In genomic region chr2:6278813-6279530, GRCm38 (mm10) we compare ENCODE assay signal across 17 mouse cellular contexts. TPM values are rescaled to one million over a fixed set of nuclear protein-coding genes. Genes with fewer than 3 reads are reported as not detected.
DNase-seq lines count a peak whose midpoint lies in the region; ATAC-seq lines count a peak whose summit lies in the region.
"Had no signal": no experiment of that assay in that cellular context is flagged by ENCODE, and none has a peak within 500 bp of the region (broad histone marks: within the 10 kb centered on the region; RNA-seq: fewer than 3 reads in every experiment).

No protein-coding gene starts in this region.

- no peak overlapping the region for H3K4me2 ChIP-seq in hindbrain, embryonic 12.5 days (replicated peaks)
- no peak overlapping the region for H3K4me2 ChIP-seq in hindbrain, embryonic 11.5 days (replicated peaks; ENCODE audit: low read depth, low read length)
- H3K4me2 ChIP-seq: hindbrain, embryonic 13.5 days; limb, embryonic 15.5 days; lung, embryonic 15.5 days had no signal

- H3K27me3 ChIP-seq in hindbrain, embryonic 12.5 days, result no peaks in the 10 kb centered on the region
- H3K27me3 ChIP-seq in hindbrain, embryonic 11.5 days (ENCODE audit: control insufficient read depth, insufficient read depth, low read length), result no peaks in the 10 kb centered on the region
- H3K27me3 ChIP-seq: hindbrain, embryonic 13.5 days; limb, embryonic 15.5 days; lung, embryonic 15.5 days had no signal

- no peaks in the 10 kb centered on the region for H3K36me3 ChIP-seq in hindbrain, embryonic 12.5 days
- no peaks in the 10 kb centered on the region for H3K36me3 ChIP-seq in hindbrain, embryonic 11.5 days (ENCODE audit: control insufficient read depth, insufficient read depth, low read length)
- H3K36me3 ChIP-seq: hindbrain, embryonic 13.5 days; limb, embryonic 15.5 days; lung, embryonic 15.5 days; midbrain, embryonic 10.5 days had no signal

- 0 out of 2 replicates have a peak, but pooled peaks cover under 1% of the 10 kb centered on the region for H3K4me1 ChIP-seq in hindbrain, embryonic 12.5 days
- no peaks in the 10 kb centered on the region for H3K4me1 ChIP-seq in hindbrain, embryonic 11.5 days (replicated peaks; ENCODE audit: control insufficient read depth, insufficient read depth, low read length)
- H3K4me1 ChIP-seq: hindbrain, embryonic 13.5 days had no signal

- H3K4me3 ChIP-seq in hindbrain, embryonic 12.5 days, result no peak overlapping the region
- no peak overlapping the region for H3K4me3 ChIP-seq in hindbrain, embryonic 11.5 days (ENCODE audit: low read depth, low read length)
- H3K4me3 ChIP-seq: hindbrain, embryonic 13.5 days; limb, embryonic 15.5 days; lung, embryonic 15.5 days; midbrain, embryonic 10.5 days; myocyte had no signal

- H3K27ac ChIP-seq in hindbrain, embryonic 12.5 days, result no peak overlapping the region
- no peak overlapping the region for H3K27ac ChIP-seq in hindbrain, embryonic 11.5 days (ENCODE audit: low read depth, low read length)
- H3K27ac ChIP-seq: hindbrain, embryonic 13.5 days; limb, embryonic 15.5 days; lung, embryonic 15.5 days; midbrain, embryonic 10.5 days had no signal

- no peak overlapping the region for H3K9ac ChIP-seq in hindbrain, embryonic 12.5 days
- no peak overlapping the region for H3K9ac ChIP-seq in hindbrain, embryonic 11.5 days (ENCODE audit: low read depth, low read length)
- H3K9ac ChIP-seq: hindbrain, embryonic 13.5 days; limb, embryonic 15.5 days; lung, embryonic 15.5 days had no signal

- DNase-seq in heart, adult 11 months, result peak; percentile 64
- no peak for DNase-seq in heart, adult 9 months (ENCODE audit: low spot score in 2 of 2)
- peak; percentile 20 for DNase-seq in lung, postnatal 36 days
- no peak for DNase-seq in lung, postnatal 14 days
- DNase-seq in left cerebral cortex, adult 8-10 months (ENCODE audit: low spot score in 2 of 2), result no peak
- no peak for DNase-seq in hindbrain, embryonic 11.5 days (ENCODE audit: low spot score)
- DNase-seq: adrenal gland, postnatal 25 days; cerebellum, postnatal 10 days; heart, adult 18-20 months had no signal

- peak; percentile 89 for ATAC-seq in megakaryocyte, adult 5-6 weeks (ENCODE audit: poor library complexity, severe bottlenecking)
- no peak for ATAC-seq in hindbrain, embryonic 12.5 days (ENCODE audit: low FRiP score)
- no peak for ATAC-seq in hindbrain, embryonic 11.5 days (ENCODE audit: low FRiP score)
- ATAC-seq: forebrain, embryonic 14.5 days had no signal

- WGBS in hindbrain, embryonic 12.5 days, result 89% methylated on average over 10 of the region's 10 CpGs
- 91% methylated on average over 10 of the region's 10 CpGs for WGBS in hindbrain, embryonic 11.5 days

- no peaks in the 10 kb centered on the region for H3K9me3 ChIP-seq in hindbrain, embryonic 12.5 days (replicated peaks)
- no peaks in the 10 kb centered on the region for H3K9me3 ChIP-seq in hindbrain, embryonic 11.5 days (ENCODE audit: control insufficient read depth, low read length)
- H3K9me3 ChIP-seq: hindbrain, embryonic 13.5 days; limb, embryonic 15.5 days; lung, embryonic 15.5 days; midbrain, embryonic 10.5 days had no signal

RNA-seq across cellular contexts. Expression of gene Usp6nl, which starts 43.5 kb away (rescaled TPM):
- total RNA-seq in megakaryocyte, adult 5-6 weeks (2015), result 7.3 and 8.2 TPM in 2 replicates
- total RNA-seq in megakaryocyte, adult 5-6 weeks (2017), result 6.1 and 7.2 TPM in 2 replicates
- total RNA-seq in left cerebral cortex, adult 8-10 months (2022), result 10 to 100 TPM; 16.9 to 20.8 (median 18.3) TPM
- 15.6 and 16.3 TPM in 2 replicates for polyA plus RNA-seq in hindbrain, embryonic 12.5 days (2016; fragmentation: Nextera tagmentation; extraction: Ambion mirVana)
- polyA plus RNA-seq in hindbrain, embryonic 11.5 days (2014; fragmentation: Nextera tagmentation; extraction: Ambion mirVana), result 12.9 and 15.8 TPM in 2 replicates

Comparison
In these comparisons a context has a peak if more than half of its experiments do, and no peak if none do; other contexts are left out.
1. DNase-seq: peak in heart, adult 11 months (single experiment) and lung, postnatal 36 days (single experiment); none in heart, adult 9 months (0 of 2), lung, postnatal 14 days (single experiment), left cerebral cortex, adult 8-10 months (0 of 2) and hindbrain, embryonic 11.5 days (single experiment).